Mouse (Mus musculus) cerebellum, adult 2 months (tissue): ENCODE results near the gene Gbf1. TPM values are rescaled to one million over a fixed set of nuclear protein-coding genes. Genes with fewer than 3 reads are reported as not detected.
"Not testable (repeated sequence)": the region's sequence is repeated elsewhere in the genome, so short reads cannot be mapped to it uniquely, and the experiment has no call there.

Experiments
- DNase-seq, 2 experiments: peaks; one replicate each; pipeline ENCODE4 v3.0.0; 2021
- H3K27ac ChIP-seq: fragments of 200-500 bp; 2 replicates; pipeline ENCODE4 v1.5.1; 2012; ENCODE audit warnings: low read length, control low read depth, inconsistent platforms; ENCODE audit not compliant: insufficient read depth
- H3K27me3 ChIP-seq: fragments of 200-500 bp; 2 replicates; pipeline ENCODE4 v1.6.1; 2012; ENCODE audit warnings: inconsistent platforms, mild to moderate bottlenecking, low read length, moderate library complexity; ENCODE audit not compliant: control insufficient read depth, insufficient read depth
- H3K4me1 ChIP-seq: fragments of 200-500 bp; 2 replicates; pipeline ENCODE4 v1.6.1; 2011; ENCODE audit warnings: low read length; ENCODE audit not compliant: control insufficient read depth, insufficient read depth
- H3K4me3 ChIP-seq: fragments of 200-500 bp; replicated peaks from 2 replicates; pipeline ENCODE3; 2011; ENCODE audit warnings: mild to moderate bottlenecking, low read depth, low read length, control low read depth; ENCODE audit not compliant: insufficient read depth
- CTCF ChIP-seq: fragments of 200-500 bp; IDR thresholded peaks from 2 replicates; pipeline ENCODE4 v1.5.1; 2011; ENCODE audit warnings: low read depth, mild to moderate bottlenecking, control low read depth, low read length, moderate library complexity, borderline replicate concordance; ENCODE audit not compliant: insufficient read depth
- POLR2A ChIP-seq: fragments of 200-500 bp; IDR thresholded peaks from 2 replicates; pipeline ENCODE4 v1.6.1; 2011; ENCODE audit warnings: low read length, control low read depth, borderline replicate concordance; ENCODE audit not compliant: insufficient read depth
- WGBS: fragments of 180-500 bp; shearing (Covaris S2); methylation state at CpG from one replicate; pipeline ENCODE4 v1.1.7; 2018; 5-methylcytosine and 5-hydroxymethylcytosine counted together
- polyA plus RNA-seq: library from polyadenylated mRNA; depleted of rRNA; stranded (reverse); fragments of >200 nt; gene quantifications from 2 replicates; pipeline ENCODE4 v1.2.3, GENCODE M21; 2012

Gbf1 gene
- polyA plus RNA-seq, 1 experiment: 85.3 TPM

DNA sequence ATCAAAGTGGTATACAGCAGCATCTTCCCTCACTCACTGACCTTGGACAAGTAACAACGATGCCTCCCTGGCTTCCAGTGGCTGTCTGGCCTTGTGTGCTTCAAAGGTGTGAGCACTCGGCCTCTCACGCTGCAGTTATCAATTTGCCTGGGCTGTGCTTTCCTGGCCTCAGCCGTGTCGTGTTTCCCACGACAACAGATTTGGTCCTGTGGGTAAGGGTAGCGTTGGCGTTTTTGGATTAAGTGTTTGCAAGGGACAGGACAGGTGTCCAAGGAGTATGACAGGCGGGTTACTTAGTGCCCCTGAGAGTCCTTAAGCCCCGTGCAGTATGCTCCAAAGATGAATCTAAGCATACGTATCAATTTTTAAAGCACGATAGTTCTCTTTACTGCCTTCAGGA lies 3.2 kb upstream of the Gbf1 start:
- Histone ChIP-seq H3K4me1 (peaks cover 4% of the 10 kb centered on the region; the same call in 1 of the 2 replicates), H3K27ac (no peak overlapping the region), H3K4me3 (no peak overlapping the region), H3K27me3 (no peaks in the 10 kb centered on the region; the same call in 1 of the 2 replicates)
- WGBS: 48% methylated on average over 12 of the region's 12 CpGs
- TF ChIP-seq POLR2A (no peak), CTCF (no peak)
- no peak for DNase-seq

DNA sequence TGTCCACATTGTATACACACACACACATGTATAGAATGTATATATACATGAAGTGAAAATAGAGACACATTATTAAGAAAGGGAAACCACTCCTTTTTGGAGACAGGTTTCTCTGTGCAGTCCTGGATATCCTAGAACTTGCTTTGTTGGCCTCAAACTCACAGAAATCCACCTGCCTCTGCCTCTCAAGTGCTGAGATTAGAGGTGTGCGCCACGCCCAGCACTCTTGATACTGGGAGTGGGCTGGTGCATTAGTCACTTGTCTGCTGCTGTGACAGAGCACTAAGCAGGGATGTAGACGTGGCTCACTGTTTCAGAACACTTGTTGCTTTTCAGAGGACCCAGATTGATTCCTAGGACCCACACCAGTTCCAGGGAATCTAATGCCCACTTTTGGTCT lies 13.6 kb downstream of the Gbf1 start:
- Histone ChIP-seq H3K4me1 (no peaks in the 10 kb centered on the region), H3K27me3 (no peaks in the 10 kb centered on the region), H3K27ac (no peak overlapping the region), H3K4me3 (no peak overlapping the region)
- DNase-seq: no peak
- 94% methylated on average over 3 of the region's 3 CpGs for WGBS
- TF ChIP-seq CTCF: no peak
- TF ChIP-seq POLR2A: no peak

DNA sequence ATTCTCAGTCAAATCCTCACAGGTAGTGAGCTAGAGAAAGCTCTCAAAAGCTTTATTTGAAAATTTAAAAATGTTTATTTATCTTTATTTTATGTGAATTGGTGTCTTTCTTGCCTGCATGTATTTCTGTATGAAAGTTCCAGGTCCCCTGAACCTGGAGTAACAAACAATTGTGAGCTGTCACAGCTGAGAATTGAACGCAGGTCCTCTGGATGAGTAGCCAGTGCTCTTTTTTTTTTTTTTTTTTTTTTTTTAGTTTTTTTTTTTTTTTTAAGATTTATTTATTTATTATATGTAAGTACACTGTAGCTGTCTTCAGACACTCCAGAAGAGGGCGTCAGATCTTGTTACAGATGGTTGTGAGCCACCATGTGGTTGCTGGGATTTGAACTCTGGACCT lies 14.9 kb downstream of the Gbf1 start:
- not testable (repeated sequence) for H3K4me1 ChIP-seq, H3K27me3 ChIP-seq, H3K27ac ChIP-seq, DNase-seq, H3K4me3 ChIP-seq
- WGBS: 73% methylated on average over 2 of the region's 2 CpGs

DNA sequence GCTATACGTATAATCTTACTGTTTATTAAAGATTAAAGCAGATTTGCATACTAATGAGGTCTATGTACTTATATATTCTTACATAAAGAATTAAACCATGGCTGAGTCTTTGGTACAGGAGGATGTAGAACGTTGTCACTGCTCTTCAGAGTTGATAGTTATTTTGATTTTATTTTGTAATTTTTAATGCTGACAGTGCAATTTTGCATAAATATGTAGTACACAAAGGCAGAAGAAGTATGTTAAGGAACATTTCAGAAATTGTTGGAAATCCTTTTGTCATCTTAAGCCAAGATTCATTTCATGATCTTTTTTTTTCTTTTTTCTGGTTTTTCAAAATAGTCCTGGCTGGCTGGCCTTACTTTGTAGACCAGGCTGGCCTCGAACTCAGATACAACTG lies 17.1 kb downstream of the Gbf1 start:
- no peak for TF ChIP-seq CTCF
- no peak for TF ChIP-seq POLR2A
- 87% methylated on average over 3 of the region's 3 CpGs for WGBS
- Histone ChIP-seq H3K27me3 (no peaks in the 10 kb centered on the region), H3K4me1 (no peaks in the 10 kb centered on the region), H3K27ac (no peak overlapping the region), H3K4me3 (no peak overlapping the region)
- no peak for DNase-seq

DNA sequence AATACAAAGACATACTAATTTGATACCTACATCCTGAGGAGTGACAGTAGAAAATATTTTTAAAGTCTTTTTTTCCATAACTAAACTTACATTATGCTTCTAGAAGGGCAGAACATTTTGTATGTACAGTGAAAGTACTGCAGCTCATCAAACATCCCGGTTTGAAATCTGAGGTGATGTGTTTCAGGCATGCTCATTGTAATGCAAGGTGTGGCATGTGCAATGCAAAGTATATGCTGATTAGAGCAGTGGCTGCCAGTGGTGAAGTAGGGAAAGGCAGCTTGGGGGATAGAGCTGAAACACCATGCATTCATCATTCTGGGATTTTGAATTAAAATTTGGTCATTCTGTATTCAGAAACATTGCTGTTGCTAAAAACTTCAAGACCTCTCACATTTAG lies 17.6 kb downstream of the Gbf1 start:
- no peak for DNase-seq
- Histone ChIP-seq H3K4me3 (no peak overlapping the region), H3K27ac (no peak overlapping the region), H3K4me1 (no peaks in the 10 kb centered on the region), H3K27me3 (no peaks in the 10 kb centered on the region)
- WGBS: 64% methylated on average over 1 of the region's 1 CpGs
- no peak for TF ChIP-seq CTCF
- no peak for TF ChIP-seq POLR2A

DNA sequence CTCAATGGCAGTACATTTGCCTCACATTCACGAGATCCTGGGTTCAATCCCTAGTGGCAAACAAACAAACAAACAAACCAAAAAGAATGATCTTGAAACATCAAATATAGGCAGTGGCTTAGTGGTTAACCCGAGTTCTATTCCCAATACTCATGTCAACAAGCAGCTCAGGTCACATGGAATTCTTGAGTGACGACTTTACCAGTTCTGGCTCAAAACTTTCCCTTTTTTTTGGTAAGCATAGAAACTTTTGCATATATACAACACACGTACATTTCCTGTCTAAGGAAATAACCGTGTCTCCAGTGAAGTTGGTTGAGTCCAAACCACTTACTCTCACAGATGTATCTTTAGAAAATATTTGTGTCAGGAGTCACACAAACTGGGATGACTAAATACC lies 20.2 kb downstream of the Gbf1 start:
- no peaks in the 10 kb centered on the region for H3K27me3 ChIP-seq
- TF ChIP-seq CTCF: no peak
- TF ChIP-seq POLR2A: no peak
- H3K4me3 ChIP-seq: no peak overlapping the region
- no peak overlapping the region for H3K27ac ChIP-seq
- DNase-seq: no peak
- WGBS: 83% methylated on average over 5 of the region's 5 CpGs
- H3K4me1 ChIP-seq: no peaks in the 10 kb centered on the region

DNA sequence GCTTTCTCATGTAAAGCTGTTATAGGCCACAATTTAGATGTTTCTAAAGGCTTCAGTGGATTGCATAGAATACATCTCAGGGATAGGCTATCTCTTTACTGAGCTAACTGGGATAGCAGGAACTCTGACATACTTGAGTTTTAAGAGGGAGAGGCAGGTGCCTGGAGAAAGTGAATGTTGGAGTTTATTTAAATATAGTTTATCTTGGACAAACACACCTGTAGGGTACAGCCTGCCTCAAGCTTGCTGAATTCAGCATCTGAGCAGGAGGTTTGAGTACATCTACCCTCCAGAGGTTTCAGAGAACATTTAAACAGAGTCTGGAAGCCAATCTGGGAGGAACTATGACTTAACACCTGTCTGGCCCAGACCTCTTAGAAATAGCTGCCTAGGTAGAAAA lies 22.9 kb downstream of the Gbf1 start:
- DNase-seq: no peak
- no peaks in the 10 kb centered on the region for H3K4me1 ChIP-seq
- no peak overlapping the region for H3K27ac ChIP-seq
- no peak overlapping the region for H3K4me3 ChIP-seq
- TF ChIP-seq CTCF (no peak), POLR2A (no peak)
- no peaks in the 10 kb centered on the region for H3K27me3 ChIP-seq

DNA sequence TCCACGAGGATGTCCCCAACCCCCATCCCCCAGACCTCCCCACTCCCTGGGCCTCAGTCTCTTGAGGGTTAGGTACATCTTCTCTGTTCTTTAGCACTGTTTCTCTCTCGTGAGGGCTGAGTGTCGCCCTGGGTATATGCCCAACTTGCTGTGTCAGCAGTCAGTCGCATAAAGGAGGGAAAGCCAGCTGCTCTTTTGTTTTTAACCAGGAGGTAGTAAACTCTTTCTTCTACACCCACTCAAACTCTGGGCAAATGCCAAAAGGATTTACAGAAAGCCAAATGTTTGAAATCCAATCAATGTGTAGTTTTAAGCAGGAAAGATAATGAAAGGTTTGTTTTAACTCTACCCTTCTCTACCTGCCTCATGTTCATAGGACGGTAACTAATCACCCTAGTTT lies 24.7 kb downstream of the Gbf1 start:
- no peaks in the 10 kb centered on the region for H3K4me1 ChIP-seq
- no peak overlapping the region for H3K27ac ChIP-seq
- H3K4me3 ChIP-seq: no peak overlapping the region
- whole genome bisulfite sequencing: 36% methylated on average over 5 of the region's 5 CpGs
- no peaks in the 10 kb centered on the region for H3K27me3 ChIP-seq
- no peak for TF ChIP-seq POLR2A
- TF ChIP-seq CTCF: no peak
- DNase-seq: no peak

DNA sequence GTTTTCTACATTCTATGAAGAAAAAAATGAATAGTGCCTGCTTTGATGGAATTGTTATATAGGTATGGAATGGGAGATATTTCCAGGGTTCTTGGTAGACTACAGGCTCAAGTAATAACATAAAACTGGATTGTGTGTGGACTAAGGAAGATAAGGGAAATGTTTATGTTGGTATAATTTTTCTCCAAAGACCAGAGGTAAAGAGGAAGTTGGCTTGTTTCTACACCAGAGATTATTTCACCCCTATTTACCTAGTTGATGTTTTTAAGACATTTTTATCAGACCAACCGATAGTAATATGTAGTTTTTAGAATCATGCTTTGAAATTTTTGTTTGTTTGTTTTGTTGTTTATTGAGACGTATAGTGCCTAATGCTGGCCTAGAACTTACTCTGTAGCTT lies 28.0 kb downstream of the Gbf1 start:
- no peaks in the 10 kb centered on the region for H3K4me1 ChIP-seq
- no peak overlapping the region for H3K27ac ChIP-seq
- DNase-seq: no peak
- 98% methylated on average over 2 of the region's 2 CpGs for WGBS
- TF ChIP-seq CTCF (no peak), POLR2A (no peak)
- no peaks in the 10 kb centered on the region for H3K27me3 ChIP-seq
- no peak overlapping the region for H3K4me3 ChIP-seq
